Mouse (Mus musculus) CD8-positive naive resting alpha-beta T cell, adult 2 months (primary cell): Measurements from ENCODE around the gene Cebpa.

Source experiments
- DNase-seq, 2 experiments: peaks; one replicate each; pipeline ENCODE4 v3.0.0; 2022; ENCODE audit warnings: low read depth in 2 of 2, low spot score in 2 of 2

Cebpa gene

GRCm38 (mm10) chr7:35143864-35144618 is 24.9 kb downstream of the Cebpa start:
- no peak for DNase-seq

GRCm38 (mm10) chr7:35145068-35145467 is 26.0 kb downstream of the Cebpa start:
- no peak for DNase-seq

- DNase-seq, result no peak
Measured at GRCm38 (mm10) chr7:35146269-35146668, 27.2 kb downstream of the Cebpa start.

GRCm38 (mm10) chr7:35149616-35150433 is 30.7 kb downstream of the Cebpa start:
- DNase-seq, result no peak

- no peak for DNase-seq
Measured at GRCm38 (mm10) chr7:35150860-35151259, 31.8 kb downstream of the Cebpa start.

- no peak for DNase-seq
Measured at GRCm38 (mm10) chr7:35154449-35154848, 35.4 kb downstream of the Cebpa start.

GRCm38 (mm10) chr7:35156561-35157477 is 37.7 kb downstream of the Cebpa start:
- no peak for DNase-seq

GRCm38 (mm10) chr7:35157512-35157911 is 38.4 kb downstream of the Cebpa start:
- DNase-seq, result no peak

- no peak for DNase-seq
Measured at GRCm38 (mm10) chr7:35162443-35162842, 43.4 kb downstream of the Cebpa start.

GRCm38 (mm10) chr7:35163600-35163999 is 44.5 kb downstream of the Cebpa start:
- no peak for DNase-seq

GRCm38 (mm10) chr7:35164131-35164530 is 45.0 kb downstream of the Cebpa start:
- DNase-seq, result no peak

GRCm38 (mm10) chr7:35166988-35167387 is 47.9 kb downstream of the Cebpa start:
- DNase-seq, result no peak

GRCm38 (mm10) chr7:35167925-35168324 is 48.8 kb downstream of the Cebpa start:
- DNase-seq, result no peak

- peak; percentile 55 to 73 for DNase-seq
Measured at GRCm38 (mm10) chr7:35169341-35169740, 50.2 kb downstream of the Cebpa start.
